Mouse (Mus musculus) regulatory T cell (primary cell): ENCODE measurements around the gene Fam183b.
"Not testable (repeated sequence)": the region's sequence is repeated elsewhere in the genome, so short reads cannot be mapped to it uniquely, and the experiment has no call there.

Source experiments
- in situ Hi-C: fragments of 300-600 bp; cut with MboI, MseI; formaldehyde crosslinking; loops from one replicate; pipeline ENCODE4 v1.15.1; 2025; ENCODE audit warnings: high pct_unique_total_duplicates

Gene Fam183b

DNA sequence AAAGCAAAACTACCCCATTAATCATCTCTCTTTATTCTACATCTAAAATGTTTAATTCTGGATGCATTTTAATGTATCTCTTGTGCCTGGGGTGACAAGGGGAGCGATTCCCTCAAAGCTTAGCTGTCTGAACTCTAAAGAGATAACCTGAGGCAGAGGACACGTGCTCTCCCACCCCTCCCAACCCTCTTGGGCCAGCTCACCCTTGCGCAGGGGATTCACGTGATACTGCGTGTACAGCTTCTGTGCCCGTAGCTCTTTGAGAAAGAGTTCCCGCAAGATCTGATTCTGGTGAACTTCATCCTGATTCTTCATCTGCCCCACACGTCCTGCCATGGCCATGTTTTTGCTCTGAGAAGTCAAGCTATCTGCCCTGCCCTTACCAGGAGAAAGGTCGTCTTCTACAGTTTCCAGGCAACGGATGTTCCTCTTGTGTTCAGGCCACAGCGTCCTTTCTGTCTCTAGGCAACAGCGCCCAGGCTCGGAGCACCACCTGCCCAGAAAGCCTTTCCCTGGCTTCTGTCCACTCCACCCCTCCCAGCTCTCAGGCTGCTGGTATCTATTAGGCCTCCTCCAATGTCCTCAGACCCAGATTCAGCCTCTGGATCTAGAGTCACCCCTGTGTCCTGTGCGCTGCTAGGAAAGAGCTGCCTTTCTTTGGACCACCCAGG is at the start of gene Fam183b:
Gene Fam183b (minus strand): TSS at position 403 of the 671 bp plus-strand sequence.
- in situ Hi-C loops, result no loop called here

GRCm38 (mm10) chr11:58849731-58850130 is 48.0 kb upstream of the Fam183b start:
- in situ Hi-C loops, result loop anchor here (10.0 kb wide), 1 partner anchor 1325 kb away; no protein-coding TSS in a partner anchor

DNA sequence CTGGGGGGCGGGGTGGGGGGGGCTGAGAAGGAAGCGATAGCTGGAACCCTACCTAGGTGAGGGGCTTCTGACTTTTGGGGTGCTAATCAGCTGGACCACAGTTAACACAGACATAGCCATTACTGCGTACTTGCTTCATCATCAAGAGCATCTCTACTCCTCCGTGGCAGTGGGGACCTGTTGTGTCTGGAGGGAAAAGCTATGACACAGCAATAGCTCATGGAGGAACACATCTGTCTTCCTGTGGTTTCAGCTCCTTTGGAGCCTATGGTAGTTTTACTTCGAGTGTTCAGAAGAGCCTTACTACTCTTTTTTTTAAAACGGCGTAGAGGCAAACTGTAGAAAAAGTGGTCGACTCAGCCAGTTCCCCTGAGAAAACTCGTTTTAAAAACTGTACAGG is 45.9 kb upstream of the Fam183b start:
- in situ Hi-C loops, result loop anchor here (10.0 kb wide), 1 partner anchor 1323 kb away; no protein-coding TSS in a partner anchor

- in situ Hi-C loops, result loop anchor here (10.0 kb wide), 1 partner anchor 1322 kb away; no protein-coding TSS in a partner anchor
These were observed 45.2 kb upstream of the Fam183b start, which contains the start of gene Gm12258 for GRCm38 (mm10) chr11:58846919-58847461. TSS of gene Gm12258 (plus strand) at chr11:58847158.

DNA sequence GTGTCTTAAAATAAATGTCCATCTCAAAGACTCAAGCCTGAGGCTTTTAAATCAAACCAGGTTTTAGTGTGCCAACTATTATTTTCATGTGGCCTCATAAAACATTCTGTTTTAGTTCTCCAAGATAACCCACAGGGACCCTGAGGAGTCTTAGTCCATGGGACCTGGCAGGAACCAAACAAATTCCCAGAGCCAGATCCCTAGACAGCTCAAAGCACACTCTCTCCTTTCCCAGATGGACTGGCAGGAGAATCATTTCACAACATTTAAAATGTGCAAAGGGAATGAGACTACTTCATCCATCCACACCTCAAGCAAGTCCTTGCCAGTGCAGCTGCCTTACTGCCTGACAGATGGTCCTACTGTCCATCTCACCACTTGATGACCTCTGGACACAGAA is 37.2 kb upstream of the Fam183b start, which contains the start of gene Olfr311:
Gene Olfr311 (plus strand): TSS at position 301 of the 400 bp plus-strand sequence.
- in situ Hi-C loops, result not testable (repeated sequence)

- in situ Hi-C loops, result not testable (repeated sequence)
These were observed 30.8 kb upstream of the Fam183b start for GRCm38 (mm10) chr11:58832541-58832940.

DNA sequence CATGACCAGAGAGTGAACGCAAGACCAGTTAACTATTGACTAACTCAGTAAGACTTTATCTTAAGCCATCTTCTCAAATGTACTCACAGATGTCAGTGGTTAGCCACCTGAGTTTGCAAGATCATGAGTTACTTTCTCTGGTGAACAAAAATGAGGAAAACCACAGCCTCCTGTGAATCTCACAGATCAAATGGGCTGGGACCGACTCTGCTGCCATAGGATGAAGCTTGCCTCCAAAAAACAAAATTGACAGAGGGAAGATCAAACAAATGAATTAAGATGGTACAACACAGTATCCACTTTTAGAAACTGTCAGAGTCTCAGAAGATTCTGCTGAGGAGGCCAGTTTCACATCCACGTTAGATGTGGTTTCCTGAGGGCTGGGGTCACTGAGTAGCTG is 28.0 kb upstream of the Fam183b start:
- in situ Hi-C loops, result no loop called here

DNA sequence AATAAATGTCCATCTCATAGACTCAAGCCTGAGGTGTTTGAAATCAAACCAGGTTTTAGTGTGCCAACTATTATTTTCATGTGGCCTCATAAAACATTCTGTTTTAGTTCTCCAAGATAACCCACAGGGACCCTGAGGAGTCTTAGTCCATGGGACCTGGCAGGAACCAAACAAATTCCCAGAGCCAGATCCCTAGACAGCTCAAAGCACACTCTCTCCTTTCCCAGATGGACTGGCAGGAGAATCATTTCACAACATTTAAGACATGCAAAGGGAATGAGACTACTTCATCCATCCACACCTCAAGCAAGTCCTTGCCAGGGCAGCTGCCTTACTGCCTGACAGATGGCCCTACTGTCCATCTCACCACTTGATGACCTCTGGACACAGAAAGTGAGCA is 27.2 kb upstream of the Fam183b start, which contains the start of gene Olfr312:
Gene Olfr312 (plus strand): TSS at position 301 of the 400 bp plus-strand sequence.
- in situ Hi-C loops, result not testable (repeated sequence)

DNA sequence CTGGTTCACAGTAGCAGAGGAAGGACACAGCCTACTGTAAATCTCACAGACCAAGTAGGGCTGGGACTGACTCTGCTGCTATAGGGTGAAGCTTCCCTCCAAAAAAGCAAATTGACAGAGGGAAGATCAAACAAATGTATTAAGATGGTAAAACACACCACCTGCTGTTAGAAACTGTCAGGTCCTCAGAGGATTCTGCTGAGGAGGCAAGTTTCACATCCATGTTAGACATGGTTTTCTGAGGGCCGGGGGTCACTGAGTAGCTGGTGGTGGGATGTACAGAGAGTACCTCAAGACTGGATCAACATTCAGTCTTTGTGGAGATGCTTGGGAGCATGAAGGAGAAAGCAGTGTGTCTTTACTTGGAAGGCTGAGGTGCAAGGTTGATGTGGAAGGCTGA is 13.9 kb upstream of the Fam183b start:
- in situ Hi-C loops, result no loop called here

DNA sequence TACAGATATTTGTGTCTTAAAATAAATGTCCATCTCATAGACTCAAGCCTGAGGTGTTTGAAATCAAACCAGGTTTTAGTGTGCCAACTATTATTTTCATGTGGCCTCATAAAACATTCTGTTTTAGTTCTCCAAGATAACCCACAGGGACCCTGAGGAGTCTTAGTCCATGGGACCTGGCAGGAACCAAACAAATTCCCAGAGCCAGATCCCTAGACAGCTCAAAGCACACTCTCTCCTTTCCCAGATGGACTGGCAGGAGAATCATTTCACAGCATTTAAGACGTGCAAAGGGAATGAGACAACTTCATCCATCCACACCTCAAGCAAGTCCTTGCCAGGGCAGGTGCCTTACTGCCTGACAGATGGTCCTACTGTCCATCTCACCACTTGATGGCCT is 12.9 kb upstream of the Fam183b start, which contains the start of gene Olfr313:
Gene Olfr313 (plus strand): TSS at position 301 of the 400 bp plus-strand sequence.
- in situ Hi-C loops, result not testable (repeated sequence)

GRCm38 (mm10) chr11:58812001-58812400 is 10.2 kb upstream of the Fam183b start:
- in situ Hi-C loops, result no loop called here

- in situ Hi-C loops, result no loop called here
These were observed 2.6 kb upstream of the Fam183b start for GRCm38 (mm10) chr11:58804393-58804792.

DNA sequence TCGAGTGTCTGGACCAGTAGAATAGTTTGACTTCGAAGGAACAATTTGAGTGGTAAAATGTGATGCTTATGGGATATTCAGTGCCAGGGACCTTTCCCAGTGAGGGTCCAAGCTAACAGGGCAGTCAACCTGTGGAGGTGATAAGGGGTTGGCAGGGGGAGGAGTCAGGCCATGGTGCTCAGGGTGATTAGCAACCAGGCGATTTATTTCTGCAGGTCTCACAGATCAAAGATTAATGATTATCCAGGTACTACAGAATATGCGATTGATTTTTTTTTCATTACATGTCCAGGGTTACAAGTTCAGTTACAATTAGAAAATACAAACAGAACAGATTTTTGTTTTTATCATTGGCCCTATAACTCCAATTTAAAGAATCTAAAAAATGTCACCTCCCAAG is 2.1 kb upstream of the Fam183b start:
- in situ Hi-C loops, result no loop called here

DNA sequence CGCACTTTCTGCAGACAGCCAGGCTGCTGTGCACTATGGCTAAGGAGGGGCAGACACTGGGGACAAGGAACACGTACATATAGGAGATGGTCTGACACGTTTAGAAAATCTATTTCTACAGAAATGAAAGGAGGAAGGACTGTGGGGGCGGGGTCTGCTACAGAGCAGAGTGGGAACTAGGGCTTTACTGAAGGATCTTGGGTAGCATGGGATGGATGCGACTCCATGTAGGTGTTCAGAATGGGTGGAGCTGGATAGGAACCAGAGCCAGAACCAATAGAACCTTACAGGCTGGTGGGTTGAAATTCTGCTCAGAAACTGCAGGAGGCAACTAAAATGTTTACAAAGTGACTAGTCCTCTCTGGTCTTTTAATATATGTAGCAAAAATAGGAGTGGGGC is 2.0 kb downstream of the Fam183b start:
- in situ Hi-C loops, result no loop called here

- in situ Hi-C loops, result no loop called here
These were observed 4.9 kb downstream of the Fam183b start for GRCm38 (mm10) chr11:58796850-58797249.

DNA sequence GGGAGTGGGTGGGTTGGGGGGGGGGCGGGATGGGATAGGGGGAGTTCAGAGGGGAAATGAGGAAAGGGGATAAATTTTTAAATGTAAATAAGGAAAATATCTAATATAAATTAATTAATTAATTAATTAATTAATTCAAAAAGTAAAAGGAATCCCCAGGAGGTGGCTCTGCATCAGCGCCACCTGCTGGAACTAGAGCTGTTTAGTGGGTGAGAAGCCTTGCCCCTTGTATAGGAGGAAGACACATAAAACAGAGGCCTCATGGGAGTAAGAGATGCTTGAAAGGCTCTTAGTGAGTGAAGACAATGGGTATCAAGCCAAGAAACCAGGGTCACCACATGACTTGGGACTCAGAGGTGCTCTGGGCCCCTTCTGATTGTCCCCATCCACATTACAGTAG is 5.9 kb downstream of the Fam183b start:
- in situ Hi-C loops, result no loop called here

DNA sequence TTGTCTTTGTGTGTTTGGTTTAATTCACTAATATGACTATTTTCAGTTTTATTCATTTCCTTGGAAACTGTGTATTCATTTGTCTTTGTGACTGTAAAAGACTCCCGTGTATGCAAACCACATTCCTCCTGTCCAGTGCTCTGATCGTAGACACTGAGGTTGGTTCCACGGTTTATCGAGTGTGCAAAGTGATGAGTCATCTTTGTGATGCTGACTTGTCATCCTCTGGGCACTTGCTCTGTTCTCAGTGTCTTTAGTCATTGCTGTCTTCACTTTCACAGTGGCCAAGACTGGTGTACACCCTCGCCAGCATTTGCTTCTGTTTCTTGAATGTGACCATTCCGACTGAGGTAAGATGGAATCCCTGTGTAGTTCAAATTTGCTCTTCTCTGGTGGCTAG is 11.1 kb downstream of the Fam183b start:
- in situ Hi-C loops, result no loop called here

- in situ Hi-C loops, result no loop called here
These were observed 11.7 kb downstream of the Fam183b start for GRCm38 (mm10) chr11:58790053-58790452.

DNA sequence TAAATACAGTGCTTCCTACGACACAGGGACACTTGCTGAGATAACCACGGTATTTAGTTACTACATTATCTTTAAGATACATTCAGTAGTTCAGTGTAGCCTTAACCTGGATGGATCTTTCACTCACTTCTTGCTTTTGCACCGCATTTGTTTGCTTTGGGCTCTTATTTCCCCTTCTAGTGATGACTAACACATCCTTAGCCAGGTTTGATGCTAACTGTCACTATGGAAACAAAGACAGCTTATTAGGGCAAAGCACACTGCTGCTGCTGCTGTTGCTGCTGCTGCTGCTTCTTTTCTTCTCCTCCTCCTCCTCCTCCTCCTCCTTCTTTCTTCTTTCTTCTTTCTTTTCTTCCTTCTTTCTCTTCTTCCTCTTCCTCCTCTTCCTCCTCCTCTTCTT is 12.2 kb downstream of the Fam183b start:
- in situ Hi-C loops, result no loop called here

DNA sequence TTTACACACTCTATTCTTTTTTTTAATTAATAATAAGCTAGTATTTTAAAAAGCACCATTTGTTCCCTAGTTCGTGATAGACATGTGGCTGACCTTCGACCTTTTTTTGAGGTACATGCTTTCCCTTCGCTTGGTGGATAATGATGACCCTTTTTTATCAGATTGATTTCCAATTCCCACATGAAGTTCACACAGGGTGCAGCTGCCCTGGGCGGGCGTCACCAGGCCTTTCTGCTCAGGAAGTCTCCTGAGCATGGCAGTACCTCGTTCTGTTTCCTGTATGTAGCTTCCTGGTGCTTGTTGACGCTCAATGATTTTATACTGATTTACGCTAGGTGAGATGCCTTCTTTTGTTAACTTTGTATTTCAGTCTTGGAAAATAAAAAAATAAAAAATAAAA is 13.4 kb downstream of the Fam183b start:
- in situ Hi-C loops, result no loop called here

GRCm38 (mm10) chr11:58787651-58788050 is 14.1 kb downstream of the Fam183b start:
- in situ Hi-C loops, result no loop called here

GRCm38 (mm10) chr11:58784182-58784581 is 17.6 kb downstream of the Fam183b start:
- in situ Hi-C loops, result no loop called here

- in situ Hi-C loops, result no loop called here
These were observed 19.2 kb downstream of the Fam183b start, which contains the start of gene Olfr314 for GRCm38 (mm10) chr11:58782480-58783089. TSS of gene Olfr314 (plus strand) at chr11:58782952.
